Mouse (Mus musculus): ENCODE measurements around the gene Nfasc. TPM values are rescaled to one million over a fixed set of nuclear protein-coding genes. Genes with fewer than 3 reads are reported as not detected.

Nfasc gene
- polyA plus RNA-seq, 1 experiment from 2014 or later: 1.7 TPM

DNA sequence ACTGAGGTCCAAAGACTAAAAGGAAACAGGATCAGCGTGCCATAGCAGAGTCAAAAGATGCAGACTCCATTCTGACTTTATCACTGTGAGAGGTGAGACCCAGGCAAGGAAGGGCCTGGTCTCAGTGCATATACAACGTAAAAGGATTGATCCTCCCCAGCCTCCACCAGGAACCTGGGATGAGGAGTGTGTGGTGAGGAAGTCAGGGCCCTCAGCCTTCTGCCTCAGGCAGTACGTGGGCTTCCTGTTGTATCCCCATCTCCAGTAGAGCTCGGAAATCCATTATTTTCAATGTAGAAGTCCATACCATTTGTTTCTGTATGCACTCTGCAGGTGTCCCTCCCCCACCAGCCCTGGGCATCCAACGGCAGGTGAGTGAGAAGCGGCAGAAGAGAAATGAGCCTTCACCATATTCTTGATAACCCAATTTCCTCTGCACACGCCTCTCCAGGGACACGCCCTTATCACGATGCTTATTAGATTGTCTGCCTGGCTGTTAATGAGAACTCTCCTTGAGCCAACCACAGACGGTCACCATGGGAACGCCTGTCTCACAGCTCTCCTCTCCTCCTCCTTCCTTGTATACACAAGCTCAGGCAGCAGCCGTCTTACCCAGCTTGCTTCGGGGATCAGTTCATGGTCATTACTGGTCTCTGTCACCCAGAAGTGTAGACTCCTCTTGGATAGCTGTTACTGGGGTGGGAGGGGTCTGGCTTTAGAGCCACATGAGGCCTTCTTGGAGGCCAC, 100.4 kb downstream of the Nfasc start:
- ATAC-seq (ENCODE audit: insufficient number of reproducible peaks, insufficient read depth, low FRiP score, low TSS enrichment, low read depth): no peak
- 78% methylated on average over 13 of the region's 13 CpGs for WGBS
- no peak overlapping the region for H3K4me3 ChIP-seq
- no peak overlapping the region for H3K27ac ChIP-seq
- H3K9me3 ChIP-seq: no peaks in the 10 kb centered on the region
- H3K4me1 ChIP-seq: 0 out of 2 replicates have a peak, but pooled peaks cover 4% of the 10 kb centered on the region
- no peak overlapping the region for H3K9ac ChIP-seq
- H3K4me2 ChIP-seq: no peak overlapping the region
- no peaks in the 10 kb centered on the region for H3K27me3 ChIP-seq
- no peaks in the 10 kb centered on the region for H3K36me3 ChIP-seq

DNA sequence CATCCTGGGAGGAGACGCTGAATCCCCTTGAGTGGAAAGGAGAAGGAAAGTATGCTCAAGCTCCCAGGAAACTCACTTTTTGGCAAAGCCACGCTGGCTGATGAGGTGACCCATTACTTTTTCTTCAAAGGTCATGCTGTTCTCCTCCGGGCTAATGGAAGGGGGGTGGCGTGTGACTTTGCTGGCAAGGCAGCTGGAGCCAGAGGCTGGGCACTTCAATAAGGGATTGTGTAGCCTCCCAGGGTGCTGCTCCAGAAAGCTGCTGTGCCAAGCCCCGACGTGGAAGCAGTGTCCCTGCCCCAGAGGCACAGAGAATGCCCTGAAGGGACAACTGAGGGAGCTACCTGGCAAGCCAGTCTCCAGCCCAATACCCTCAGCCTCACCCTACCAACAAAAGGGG, 101.3 kb downstream of the Nfasc start:
- H3K9ac ChIP-seq: no peak overlapping the region
- WGBS: 81% methylated on average over 6 of the region's 6 CpGs
- H3K36me3 ChIP-seq: no peaks in the 10 kb centered on the region
- 0 out of 2 replicates have a peak, but pooled peaks cover 4% of the 10 kb centered on the region for H3K4me1 ChIP-seq
- H3K9me3 ChIP-seq: no peaks in the 10 kb centered on the region
- no peak overlapping the region for H3K4me2 ChIP-seq
- no peak for ATAC-seq (ENCODE audit: insufficient number of reproducible peaks, insufficient read depth, low FRiP score, low TSS enrichment, low read depth)
- H3K4me3 ChIP-seq: no peak overlapping the region
- H3K27ac ChIP-seq: no peak overlapping the region
- no peaks in the 10 kb centered on the region for H3K27me3 ChIP-seq

DNA sequence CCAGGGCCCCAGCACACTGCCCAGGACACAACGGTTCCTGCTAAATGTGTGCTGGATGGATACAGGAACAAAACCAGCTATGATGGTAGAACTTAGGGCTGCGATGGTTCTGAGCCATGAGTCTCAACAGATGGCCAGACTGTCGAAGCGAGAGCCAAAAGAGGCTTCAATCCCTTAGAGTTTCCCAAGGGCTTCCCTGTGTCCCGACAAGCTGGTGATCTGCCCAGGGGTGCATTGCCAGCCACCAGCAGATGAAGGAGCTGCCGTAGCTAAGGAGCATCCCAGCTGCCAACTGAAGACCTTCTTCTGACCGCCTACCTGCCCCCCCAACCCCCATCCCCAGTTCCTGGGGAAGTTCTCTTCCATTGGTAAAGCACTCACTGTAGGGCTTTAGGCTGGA, 104.3 kb downstream of the Nfasc start:
- WGBS: 88% methylated on average over 7 of the region's 7 CpGs
- no peaks in the 10 kb centered on the region for H3K9me3 ChIP-seq
- no peak overlapping the region for H3K4me3 ChIP-seq
- H3K4me2 ChIP-seq: no peak overlapping the region
- no peak overlapping the region for H3K9ac ChIP-seq
- H3K4me1 ChIP-seq: 0 out of 2 replicates have a peak, but pooled peaks cover 4% of the 10 kb centered on the region
- ATAC-seq (ENCODE audit: insufficient number of reproducible peaks, insufficient read depth, low FRiP score, low TSS enrichment, low read depth): no peak
- no peaks in the 10 kb centered on the region for H3K36me3 ChIP-seq
- H3K27me3 ChIP-seq: no peaks in the 10 kb centered on the region
- no peak overlapping the region for H3K27ac ChIP-seq

DNA sequence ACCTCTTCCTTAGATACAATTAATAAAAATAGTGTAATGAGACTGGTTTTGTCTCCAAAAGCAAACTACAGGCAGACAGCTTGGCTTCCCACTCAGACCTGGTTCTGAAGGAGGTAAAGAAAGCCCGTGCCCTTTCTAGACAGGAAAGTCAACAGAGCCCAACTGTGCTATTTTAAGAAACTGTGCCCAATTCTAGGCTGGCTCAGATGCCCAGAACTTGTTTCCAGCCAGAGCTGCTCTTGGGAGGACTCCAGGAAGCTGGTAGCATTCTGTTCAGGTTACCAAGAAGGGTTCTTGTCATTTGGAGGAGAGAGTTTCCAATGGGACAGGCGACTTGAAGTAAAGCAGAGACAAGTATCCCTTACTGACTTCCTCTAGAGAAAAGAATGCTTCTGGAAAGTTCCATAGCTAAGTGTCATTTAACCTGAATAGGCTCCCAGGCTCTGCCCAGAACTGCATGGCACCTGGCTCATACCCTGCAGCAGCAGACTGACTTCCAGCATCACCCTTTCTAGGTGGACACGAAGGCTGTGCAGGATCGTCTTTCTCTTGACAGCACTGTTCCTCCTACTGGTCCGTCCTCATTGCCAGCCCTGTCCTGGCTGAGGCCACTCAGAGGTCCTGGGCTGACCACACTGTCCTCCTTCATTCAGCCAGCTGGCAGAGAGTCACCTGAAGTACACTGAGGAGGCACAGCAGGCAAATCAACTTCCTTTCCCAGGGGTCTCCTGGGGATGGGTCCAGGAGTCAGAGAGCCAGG, 111.8 kb downstream of the Nfasc start:
- no peak overlapping the region for H3K4me3 ChIP-seq
- H3K27me3 ChIP-seq: no peaks in the 10 kb centered on the region
- no peaks in the 10 kb centered on the region for H3K9me3 ChIP-seq
- peaks cover 13% of the 10 kb centered on the region for H3K4me1 ChIP-seq
- 72% methylated on average over 5 of the region's 5 CpGs for WGBS
- H3K4me2 ChIP-seq: no peak overlapping the region
- no peak for ATAC-seq (ENCODE audit: insufficient number of reproducible peaks, insufficient read depth, low FRiP score, low TSS enrichment, low read depth)
- H3K27ac ChIP-seq: no peak overlapping the region
- H3K9ac ChIP-seq: no peak overlapping the region
- H3K36me3 ChIP-seq: no peaks in the 10 kb centered on the region

DNA sequence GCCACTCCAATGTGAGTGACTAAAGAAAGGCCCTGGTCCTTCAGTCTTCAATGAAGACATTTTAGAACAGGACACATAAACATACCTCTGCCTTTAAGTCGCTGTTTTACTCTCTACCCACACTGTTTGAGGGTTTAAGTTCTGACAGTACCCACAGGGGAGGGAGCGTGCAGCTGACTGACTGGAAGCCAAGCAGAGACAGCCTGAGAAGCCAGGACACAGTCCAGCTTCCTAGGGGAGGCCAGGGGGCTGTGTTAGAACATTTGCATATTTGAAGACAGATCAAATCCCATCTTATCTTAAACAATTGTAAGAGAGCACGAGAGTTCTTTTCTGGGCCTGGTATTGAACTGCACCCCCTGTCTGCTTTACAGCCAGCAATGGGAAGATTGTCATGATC, 113.0 kb downstream of the Nfasc start:
- no peak for ATAC-seq (ENCODE audit: insufficient number of reproducible peaks, insufficient read depth, low FRiP score, low TSS enrichment, low read depth)
- WGBS: 74% methylated on average over 3 of the region's 3 CpGs
- no peak overlapping the region for H3K4me3 ChIP-seq
- H3K9ac ChIP-seq: no peak overlapping the region
- no peak overlapping the region for H3K4me2 ChIP-seq
- no peaks in the 10 kb centered on the region for H3K9me3 ChIP-seq
- H3K36me3 ChIP-seq: no peaks in the 10 kb centered on the region
- peaks cover 16% of the 10 kb centered on the region for H3K4me1 ChIP-seq
- H3K27me3 ChIP-seq: no peaks in the 10 kb centered on the region
- H3K27ac ChIP-seq: no peak overlapping the region; the same call in 1 of the 2 replicates

DNA sequence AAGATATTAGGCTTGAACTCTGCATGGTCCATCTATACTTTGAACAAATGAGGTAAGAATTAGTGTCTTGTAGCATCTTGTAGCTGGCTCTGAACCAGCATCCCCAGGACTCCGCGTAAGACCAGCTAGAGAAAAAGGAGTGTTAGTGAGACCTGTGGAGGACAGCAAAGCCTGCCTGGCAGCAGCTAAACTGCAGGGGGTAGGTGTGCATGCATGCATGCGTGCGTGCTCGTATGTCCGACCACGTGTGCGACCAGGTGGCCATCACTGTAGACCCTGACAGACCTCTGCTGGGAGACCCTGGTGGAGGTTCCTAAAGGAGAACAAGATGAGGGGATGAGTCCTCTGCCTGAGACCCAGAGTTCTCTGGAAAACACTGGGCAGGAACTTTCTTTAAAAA, 113.4 kb downstream of the Nfasc start:
- Histone ChIP-seq H3K4me2 (no peak overlapping the region), H3K27me3 (no peaks in the 10 kb centered on the region), H3K9me3 (no peaks in the 10 kb centered on the region), H3K4me1 (peaks cover 20% of the 10 kb centered on the region), H3K9ac (no peak overlapping the region), H3K4me3 (no peak overlapping the region), H3K36me3 (no peaks in the 10 kb centered on the region), H3K27ac (no peak overlapping the region)
- no peak for ATAC-seq (ENCODE audit: insufficient number of reproducible peaks, insufficient read depth, low FRiP score, low TSS enrichment, low read depth)
- WGBS: 90% methylated on average over 8 of the region's 8 CpGs

DNA sequence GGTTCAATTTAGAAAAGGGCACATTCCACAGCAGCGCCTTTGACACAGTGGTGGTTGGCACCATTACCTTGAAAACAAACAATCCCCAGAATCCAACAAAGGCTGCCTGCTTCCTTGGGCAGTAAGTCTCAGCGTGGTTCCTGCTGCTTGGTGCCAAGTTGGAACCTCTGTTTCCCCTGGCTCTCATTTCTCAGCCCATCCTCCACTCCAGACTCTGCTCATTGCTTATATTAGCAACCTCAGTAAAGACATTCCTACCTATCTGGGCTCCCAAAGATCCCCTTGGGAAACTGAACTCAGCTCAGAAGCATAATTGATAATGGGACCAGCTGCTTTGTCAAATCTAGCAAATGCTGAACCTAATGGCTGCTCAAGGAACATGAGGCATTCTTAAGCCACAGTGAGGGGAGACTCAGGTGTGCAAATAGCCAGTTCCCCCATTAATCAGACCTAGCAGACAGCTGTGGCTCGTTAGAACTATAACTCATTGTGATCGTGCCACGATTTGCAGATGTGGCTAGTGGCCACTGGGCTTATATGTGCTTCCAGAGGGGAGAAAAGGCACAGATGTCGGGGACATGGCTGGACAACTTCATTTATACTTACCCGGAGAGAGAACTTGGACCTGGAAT, 115.4 kb downstream of the Nfasc start:
- Histone ChIP-seq H3K27ac (no peak overlapping the region), H3K9ac (no peak overlapping the region), H3K4me1 (peaks cover 21% of the 10 kb centered on the region), H3K27me3 (no peaks in the 10 kb centered on the region), H3K4me2 (no peak overlapping the region), H3K36me3 (no peaks in the 10 kb centered on the region), H3K4me3 (no peak overlapping the region), H3K9me3 (no peaks in the 10 kb centered on the region)
- WGBS: 57% methylated on average over 7 of the region's 7 CpGs
- ATAC-seq (ENCODE audit: insufficient number of reproducible peaks, insufficient read depth, low FRiP score, low TSS enrichment, low read depth): no peak

DNA sequence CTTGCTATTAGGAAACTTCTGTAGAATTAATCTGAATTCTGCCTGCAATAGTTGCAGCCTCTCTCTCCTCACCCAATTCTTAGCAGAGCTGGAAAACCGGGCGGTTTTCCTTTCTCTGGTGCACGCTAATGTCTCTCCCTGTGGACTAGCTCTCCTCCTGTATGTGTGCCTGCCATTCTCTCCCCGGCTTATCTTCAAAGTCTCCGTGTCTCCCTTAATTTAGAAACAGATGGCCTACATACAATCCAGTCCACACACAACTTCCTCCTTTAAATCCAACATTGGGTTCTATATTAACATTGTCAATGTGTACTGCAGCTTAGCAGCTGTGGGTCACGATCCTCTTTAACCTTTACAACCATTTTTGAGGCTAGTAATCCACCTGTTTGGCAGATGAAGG, 116.6 kb downstream of the Nfasc start:
- H3K36me3 ChIP-seq: no peaks in the 10 kb centered on the region
- H3K9me3 ChIP-seq: no peaks in the 10 kb centered on the region
- H3K4me1 ChIP-seq: peaks cover 20% of the 10 kb centered on the region
- no peak overlapping the region for H3K4me2 ChIP-seq
- ATAC-seq (ENCODE audit: insufficient number of reproducible peaks, insufficient read depth, low FRiP score, low TSS enrichment, low read depth): no peak
- no peak overlapping the region for H3K9ac ChIP-seq
- H3K27me3 ChIP-seq: no peaks in the 10 kb centered on the region
- no peak overlapping the region for H3K27ac ChIP-seq
- WGBS: 53% methylated on average over 6 of the region's 6 CpGs
- H3K4me3 ChIP-seq: no peak overlapping the region

DNA sequence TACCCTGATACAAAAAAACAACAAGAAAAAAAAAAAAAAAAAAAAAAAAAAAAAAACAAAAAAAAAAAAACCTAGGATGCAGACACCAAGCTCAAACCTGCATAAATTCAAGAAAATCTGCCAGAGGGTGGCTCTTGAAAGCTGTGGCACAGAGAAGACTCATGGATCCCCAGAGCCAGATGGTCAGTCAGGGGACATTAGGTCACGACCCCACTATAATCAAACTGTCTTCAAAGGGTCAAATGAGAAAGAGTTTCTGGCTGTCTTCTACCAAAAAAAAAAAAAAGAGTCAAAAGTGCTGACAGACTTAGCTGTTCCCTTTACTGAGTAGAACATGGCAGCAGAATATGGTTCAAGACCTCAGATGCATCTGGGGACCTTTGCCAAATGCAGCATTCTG, 117.1 kb downstream of the Nfasc start:
- H3K4me2 ChIP-seq: no peak overlapping the region
- no peak overlapping the region for H3K27ac ChIP-seq
- no peaks in the 10 kb centered on the region for H3K27me3 ChIP-seq
- H3K4me1 ChIP-seq: peaks cover 15% of the 10 kb centered on the region
- 46% methylated on average over 1 of the region's 1 CpGs for WGBS
- ATAC-seq (ENCODE audit: insufficient number of reproducible peaks, insufficient read depth, low FRiP score, low TSS enrichment, low read depth): no peak
- H3K4me3 ChIP-seq: no peak overlapping the region
- H3K9me3 ChIP-seq: no peaks in the 10 kb centered on the region
- H3K36me3 ChIP-seq: no peaks in the 10 kb centered on the region
- no peak overlapping the region for H3K9ac ChIP-seq

DNA sequence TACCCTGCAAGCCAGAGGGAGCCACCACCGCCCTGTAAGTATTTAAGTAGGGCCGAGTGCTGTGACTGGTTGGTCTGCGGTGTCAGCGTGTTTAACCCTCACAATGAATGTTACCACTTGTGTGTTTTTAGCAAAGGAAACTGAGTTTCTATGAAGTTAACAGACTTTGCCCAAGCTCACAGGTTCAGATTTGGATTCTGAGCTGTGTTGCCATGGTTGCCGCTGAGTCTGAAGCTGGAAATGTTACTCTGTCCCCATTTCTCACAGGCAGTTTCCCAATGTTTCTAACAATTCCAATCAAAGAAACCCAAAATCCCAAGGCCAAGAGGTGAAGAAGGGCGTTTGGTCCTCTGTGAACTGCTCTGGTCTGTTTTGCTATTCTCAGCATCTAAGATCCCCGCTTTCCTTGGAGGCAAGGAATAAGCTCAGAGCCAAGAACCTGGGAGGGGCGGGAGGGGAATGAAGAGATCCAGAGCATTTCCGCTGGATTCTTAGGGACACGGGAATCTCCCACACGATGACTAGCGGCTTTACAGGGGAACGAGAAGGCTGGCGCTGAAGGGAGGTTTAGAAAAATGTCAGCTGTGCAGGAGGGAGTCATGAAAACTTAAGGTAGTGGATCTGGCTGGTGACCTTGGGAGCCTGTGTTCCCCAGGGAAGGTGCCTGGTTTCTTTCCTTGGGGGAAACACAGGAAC, 117.8 kb downstream of the Nfasc start:
- 39% methylated on average over 14 of the region's 14 CpGs for WGBS

DNA sequence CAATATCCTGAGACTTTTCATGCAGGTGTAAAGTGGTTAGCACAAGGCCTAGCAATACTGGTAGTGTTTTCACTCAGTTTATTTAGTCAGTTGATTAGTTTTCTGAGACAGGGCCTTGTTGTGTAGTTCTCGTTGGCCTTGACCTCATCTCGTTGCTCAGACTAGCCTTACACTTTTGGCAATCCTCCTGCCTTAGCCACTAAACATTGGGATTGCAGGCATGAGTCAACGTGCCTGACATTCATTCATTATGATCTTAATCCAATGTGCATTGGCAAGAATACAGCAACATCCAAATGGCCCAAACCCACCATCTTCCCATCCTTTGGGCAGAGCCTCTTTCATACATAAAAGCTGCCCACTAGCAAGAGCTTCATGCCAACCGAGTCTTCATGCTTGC, 129.5 kb downstream of the Nfasc start:
- Histone ChIP-seq H3K9ac (no peak overlapping the region), H3K36me3 (no peaks in the 10 kb centered on the region), H3K9me3 (no peaks in the 10 kb centered on the region), H3K27me3 (no peaks in the 10 kb centered on the region), H3K4me3 (no peak overlapping the region), H3K27ac (no peak overlapping the region), H3K4me2 (no peak overlapping the region), H3K4me1 (no peaks in the 10 kb centered on the region)
- no peak for ATAC-seq (ENCODE audit: insufficient number of reproducible peaks, insufficient read depth, low FRiP score, low TSS enrichment, low read depth)
- WGBS: 80% methylated on average over 4 of the region's 4 CpGs

More for the DNA sequence above, 117.8 kb downstream of the Nfasc start:
- Histone ChIP-seq H3K9me3 (no peaks in the 10 kb centered on the region), H3K4me1 (peaks cover 15% of the 10 kb centered on the region), H3K27me3 (no peaks in the 10 kb centered on the region), H3K27ac (no peak overlapping the region), H3K36me3 (no peaks in the 10 kb centered on the region), H3K4me2 (no peak overlapping the region), H3K9ac (no peak overlapping the region), H3K4me3 (no peak overlapping the region)
- no peak for ATAC-seq (ENCODE audit: insufficient number of reproducible peaks, insufficient read depth, low FRiP score, low TSS enrichment, low read depth)
